Mouse (Mus musculus) adrenal gland, postnatal 4 days (tissue): ENCODE results near the gene Smg6. TPM values are rescaled to one million over a fixed set of nuclear protein-coding genes. Genes with fewer than 3 reads are reported as not detected.

ENCODE experiments used
- DNase-seq, 2 experiments: peaks; one replicate each; pipeline ENCODE4 v3.0.0; 2021 to 2022; ENCODE audit warnings: low spot score in 2 of 2, mixed read lengths in 2 of 2
- total RNA-seq, 2 experiments: library from RNA; stranded (reverse); gene quantifications; 2 replicates each; pipeline ENCODE4 v1.2.3; 2021

The Smg6 gene
- total RNA-seq, 2 experiments from 2014 or later: 32.7 to 37.8 TPM

GRCm38 (mm10) chr11:75094759-75095158 lies 169.1 kb downstream of the Smg6 start:
- no peak for DNase-seq

DNA sequence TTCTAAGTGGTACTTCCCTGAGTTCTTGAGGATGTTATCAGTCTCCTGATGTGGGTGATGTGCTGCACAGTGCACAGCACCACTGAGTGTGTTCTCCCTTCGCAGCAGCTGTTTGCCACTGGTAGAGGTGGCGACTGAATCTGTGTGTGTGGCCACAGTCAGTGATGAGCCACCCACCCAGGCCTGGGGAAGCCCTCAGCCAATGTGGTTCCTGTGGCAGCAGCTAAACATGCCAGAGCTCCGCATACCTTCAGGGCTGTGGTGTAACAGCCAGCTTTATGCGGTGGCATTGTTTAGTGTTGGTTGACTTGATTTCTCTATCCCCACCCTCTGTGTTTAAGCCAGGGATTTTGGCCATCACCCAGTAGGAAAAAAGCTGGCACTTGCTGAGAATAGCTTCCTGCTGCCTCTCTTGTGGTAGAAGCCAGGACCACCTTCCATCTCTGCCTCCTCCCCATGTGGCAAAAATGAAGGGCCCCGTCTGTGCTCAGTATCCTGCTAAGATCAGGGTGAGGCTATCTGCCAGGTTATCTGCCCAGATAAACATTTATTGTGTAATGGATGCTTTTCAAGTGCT lies 177.2 kb downstream of the Smg6 start:
- DNase-seq: no peak

GRCm38 (mm10) chr11:75106614-75107013 lies 181.0 kb downstream of the Smg6 start:
- DNase-seq: no peak

DNA sequence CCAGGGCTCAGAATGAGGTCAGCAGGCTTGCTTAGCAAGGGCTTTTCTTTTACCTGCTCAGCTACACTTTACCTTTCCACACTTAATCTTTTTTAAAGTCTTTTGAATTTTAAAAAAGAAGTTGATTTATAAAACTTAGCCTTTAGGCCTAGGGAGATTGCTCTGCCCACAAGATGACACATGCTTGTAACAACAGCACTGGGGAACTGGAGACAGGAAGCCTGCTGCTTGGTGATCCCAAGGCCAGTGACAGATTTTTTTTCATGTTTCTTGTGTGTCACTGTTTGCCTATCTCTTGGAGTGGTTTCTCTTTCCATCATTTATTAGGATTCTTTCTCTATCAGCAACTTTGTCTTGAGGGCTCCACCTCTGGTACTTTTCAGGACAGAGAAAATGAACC lies 183.3 kb downstream of the Smg6 start:
- no peak for DNase-seq

- no peak for DNase-seq
Measured at GRCm38 (mm10) chr11:75116379-75116778, 190.8 kb downstream of the Smg6 start.

DNA sequence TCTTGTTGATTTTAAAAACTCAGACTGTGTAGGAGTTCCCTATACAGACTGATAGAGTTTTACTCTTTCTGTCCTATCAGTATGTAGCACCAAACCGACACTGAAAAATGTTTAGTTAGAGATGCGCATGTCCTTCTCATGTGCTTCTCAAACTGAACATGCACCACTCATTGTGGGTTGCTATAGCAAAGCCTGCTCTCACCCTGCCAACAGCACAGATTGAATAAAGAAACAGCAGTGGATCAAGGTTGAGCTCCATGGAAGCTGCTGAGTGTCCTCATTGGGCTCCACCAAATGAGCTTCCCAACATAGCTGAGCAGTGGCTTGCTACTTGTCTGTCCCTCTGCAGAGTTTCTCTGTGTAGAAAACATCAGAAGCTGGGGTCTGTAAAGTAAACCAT lies 192.5 kb downstream of the Smg6 start:
- DNase-seq: no peak

DNA sequence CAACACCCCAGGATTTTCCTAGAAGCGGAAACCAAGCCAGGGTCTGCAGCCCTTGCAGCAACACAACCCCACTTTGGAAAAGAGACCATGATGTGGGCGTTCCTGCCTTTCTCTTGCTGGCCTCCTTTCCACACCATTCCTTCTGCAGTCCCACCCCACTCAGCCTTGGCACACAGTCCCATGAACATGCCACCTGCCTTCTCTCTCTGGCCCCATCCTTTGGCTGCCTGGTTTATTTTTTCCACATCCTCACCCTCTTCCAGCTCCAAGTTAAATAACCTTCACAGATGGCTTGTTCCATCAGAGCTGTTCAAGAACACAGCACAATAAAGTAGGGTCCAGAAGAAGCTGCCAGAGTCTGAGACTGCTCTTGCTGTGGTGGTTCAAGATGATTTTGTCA lies 193.7 kb downstream of the Smg6 start:
- DNase-seq: no peak

DNA sequence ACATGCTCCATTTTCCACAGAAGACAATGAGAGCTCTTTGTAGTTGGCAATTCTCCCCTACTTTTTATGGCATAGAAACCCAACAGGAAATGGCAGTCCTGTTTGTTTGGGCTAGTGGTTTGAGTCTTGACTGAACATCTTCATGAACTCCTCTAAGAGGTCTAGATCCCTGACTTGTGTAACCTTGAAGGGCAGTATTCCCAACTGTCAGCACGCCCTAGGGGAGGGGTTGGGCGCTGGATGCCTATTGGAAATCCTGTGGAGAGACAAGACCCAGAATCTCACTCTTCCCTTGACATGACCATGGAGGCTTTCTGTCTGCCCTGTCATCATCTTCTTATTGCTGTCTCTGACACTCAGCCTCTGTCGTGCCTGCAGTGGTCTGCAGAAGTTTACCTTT lies 194.2 kb downstream of the Smg6 start:
- DNase-seq: no peak

- DNase-seq: no peak
Measured at GRCm38 (mm10) chr11:75121348-75121747, 195.7 kb downstream of the Smg6 start.

GRCm38 (mm10) chr11:75124406-75124805 lies 198.8 kb downstream of the Smg6 start:
- no peak for DNase-seq

DNA sequence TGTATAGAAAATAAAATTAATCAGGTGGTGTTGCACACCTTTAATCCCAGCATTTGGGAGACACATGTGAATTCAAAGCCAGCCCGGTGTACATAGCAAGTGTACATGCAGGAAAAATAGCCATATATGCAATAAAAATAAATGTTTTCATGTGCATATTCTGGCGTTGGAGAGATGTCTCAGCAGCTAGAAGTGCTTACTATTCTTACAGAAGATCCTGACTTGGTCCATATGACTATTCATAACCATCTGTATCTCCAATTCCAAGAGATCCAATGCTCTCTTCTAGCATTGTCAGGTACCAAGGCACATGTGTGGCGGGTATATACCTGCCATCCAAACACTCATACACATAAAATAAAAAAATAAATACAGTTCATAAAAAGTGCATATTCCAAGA lies 200.8 kb downstream of the Smg6 start:
- DNase-seq: no peak

DNA sequence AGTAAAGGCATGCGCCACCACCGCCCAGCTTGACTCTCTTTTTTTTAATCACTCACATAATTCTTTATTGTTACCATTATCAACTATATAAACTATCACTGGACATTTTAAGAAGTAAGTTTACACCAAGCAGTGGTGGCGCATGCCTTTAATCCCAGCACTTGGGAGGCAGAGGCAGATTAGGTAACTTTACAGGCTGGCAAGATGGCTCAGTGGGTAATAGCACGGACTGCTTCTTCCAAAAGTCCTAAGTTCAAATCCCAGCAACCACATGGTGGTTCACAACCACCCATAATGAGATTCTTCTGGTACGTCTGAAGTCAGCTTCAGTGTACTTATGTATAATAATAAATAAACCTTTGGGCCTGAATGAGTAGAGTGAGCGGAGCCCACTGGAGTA lies 203.9 kb downstream of the Smg6 start:
- no peak for DNase-seq

DNA sequence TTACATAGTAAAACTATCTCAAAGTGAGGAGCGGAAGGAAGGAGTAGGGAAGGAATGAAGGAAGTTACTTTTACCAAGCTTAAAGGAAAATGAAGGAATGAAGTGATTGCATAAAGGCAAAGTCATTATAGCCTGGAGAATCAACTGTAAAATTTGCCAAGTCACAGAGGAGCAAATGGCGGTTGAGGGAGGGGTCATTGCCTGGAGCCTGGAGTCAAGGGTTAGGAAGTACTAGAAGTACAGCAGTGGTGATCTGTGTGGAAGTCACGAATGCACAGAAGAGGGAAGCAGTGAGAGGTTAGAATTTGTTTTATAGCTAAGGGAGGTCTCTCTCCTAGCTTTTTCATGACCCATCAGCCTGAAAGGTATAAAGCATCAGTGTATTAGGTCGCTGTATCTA lies 205.7 kb downstream of the Smg6 start:
- no peak for DNase-seq

DNA sequence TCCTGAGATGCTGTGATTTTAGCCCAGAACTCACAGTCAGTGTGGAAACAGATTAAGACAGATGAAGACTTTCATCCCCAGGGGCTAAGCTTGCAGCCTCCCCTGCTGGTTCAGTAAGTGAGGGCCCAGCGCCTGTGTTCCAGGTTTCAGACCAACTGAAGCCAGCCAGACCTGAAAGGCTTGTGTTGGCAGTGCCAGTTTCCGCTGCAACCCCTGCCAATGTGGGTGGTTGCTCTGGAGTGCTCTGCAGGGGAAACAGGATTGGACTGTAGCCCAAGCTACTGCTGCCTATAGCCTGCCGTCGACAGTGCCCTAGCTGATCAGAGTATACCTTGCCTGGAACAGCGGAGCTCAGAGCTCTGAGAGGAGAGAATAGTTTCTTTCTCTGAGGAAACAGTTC lies 206.7 kb downstream of the Smg6 start:
- DNase-seq: no peak

DNA sequence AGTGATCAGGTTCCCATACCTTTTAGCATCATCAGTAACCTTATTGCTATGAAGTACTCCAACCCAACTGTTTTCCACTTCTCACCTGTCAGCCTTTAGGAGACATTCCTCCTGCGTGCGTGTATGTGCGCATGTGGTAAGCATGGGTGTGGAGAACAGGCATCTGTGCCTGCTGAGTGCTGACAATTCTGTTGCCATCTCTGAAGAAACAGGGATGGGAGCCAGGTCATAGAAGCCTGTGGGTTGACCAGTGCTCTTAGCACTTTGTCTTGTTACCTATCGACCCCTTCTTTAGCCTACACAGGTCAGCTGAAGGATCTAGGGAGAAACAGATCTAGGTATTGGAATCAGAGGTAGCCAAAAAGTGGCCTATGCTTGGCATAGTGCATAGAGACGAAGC lies 207.8 kb downstream of the Smg6 start:
- DNase-seq: no peak

GRCm38 (mm10) chr11:75133951-75134350 lies 208.3 kb downstream of the Smg6 start:
- no peak for DNase-seq

DNA sequence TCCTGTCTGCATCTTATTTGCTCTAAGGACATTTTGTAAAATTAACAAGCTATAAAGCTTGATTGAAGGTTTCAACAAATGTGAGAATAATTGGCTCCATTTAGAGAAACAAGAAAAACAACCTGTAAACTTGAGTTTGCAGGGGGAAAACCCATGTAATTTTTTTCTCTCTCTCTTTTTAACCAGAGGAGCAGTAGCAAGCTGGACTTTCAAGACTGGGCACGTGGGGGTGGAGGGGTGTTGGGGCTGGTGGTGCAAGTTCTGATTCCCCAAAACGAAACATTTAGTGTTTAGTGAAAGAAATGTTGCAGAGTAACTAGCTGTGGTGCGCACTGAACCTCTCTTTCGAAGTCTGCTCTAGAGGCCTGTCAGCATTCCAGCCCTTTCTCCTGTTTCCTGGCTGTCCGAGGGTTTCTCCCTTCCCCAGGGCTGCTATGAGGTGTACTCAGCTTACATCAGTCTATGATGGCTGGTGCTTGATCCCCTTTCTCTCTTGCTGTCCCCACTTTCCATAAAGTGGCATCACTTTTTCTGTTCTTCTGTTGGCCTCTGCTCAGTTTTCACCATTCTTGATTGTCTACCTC lies 209.0 kb downstream of the Smg6 start:
- DNase-seq: no peak

DNA sequence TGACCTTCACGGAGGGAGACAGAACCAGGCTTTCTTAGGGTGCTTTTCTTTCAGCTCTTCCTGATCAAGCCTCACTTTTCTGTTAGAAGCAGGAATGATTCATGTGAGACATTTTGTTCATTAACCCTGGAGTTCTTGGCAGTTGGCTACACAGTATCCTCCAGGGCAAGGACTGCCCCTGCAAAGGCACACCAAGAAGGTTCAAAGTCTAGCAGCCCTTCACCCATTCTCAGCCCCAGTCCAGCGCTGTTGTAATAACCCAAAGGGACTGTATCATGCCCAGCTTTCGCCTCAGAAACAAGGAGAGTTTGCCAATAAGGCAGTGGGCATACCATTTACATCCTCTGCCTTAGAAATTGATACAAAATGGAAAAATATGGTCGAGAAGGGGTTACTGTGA lies 209.7 kb downstream of the Smg6 start:
- DNase-seq: no peak

- DNase-seq: no peak
Measured at GRCm38 (mm10) chr11:75136666-75137398, 211.2 kb downstream of the Smg6 start.

- no peak for DNase-seq
Measured at GRCm38 (mm10) chr11:75139122-75139963, 213.7 kb downstream of the Smg6 start.

GRCm38 (mm10) chr11:75140431-75140830 lies 214.8 kb downstream of the Smg6 start:
- no peak for DNase-seq

GRCm38 (mm10) chr11:75141038-75141437 lies 215.4 kb downstream of the Smg6 start:
- DNase-seq: no peak
